Mouse (Mus musculus) Muller cell, postnatal 12 days (primary cell): ENCODE results near the gene Rhd.
"Not testable (repeated sequence)": the region's sequence is repeated elsewhere in the genome, so short reads cannot be mapped to it uniquely, and the experiment has no call there.

ENCODE experiments used
- DNase-seq: peaks from one replicate; pipeline ENCODE4 v3.0.0-alpha.2; 2015; ENCODE audit errors: inconsistent ontology term

Gene Rhd

GRCm38 (mm10) chr4:134863937-134864729 lies at the start of gene Rhd:
Gene Rhd (plus strand): TSS chr4:134864536.
- no peak for DNase-seq

- DNase-seq, result no peak
Measured at GRCm38 (mm10) chr4:134817706-134818105, 46.6 kb upstream of the Rhd start.

GRCm38 (mm10) chr4:134821061-134821460 lies 43.3 kb upstream of the Rhd start:
- no peak for DNase-seq

GRCm38 (mm10) chr4:134823560-134823959 lies 40.8 kb upstream of the Rhd start:
- DNase-seq, result no peak

- DNase-seq, result not testable (repeated sequence)
Measured at GRCm38 (mm10) chr4:134825864-134826263, 38.5 kb upstream of the Rhd start.

- DNase-seq, result no peak
Measured at GRCm38 (mm10) chr4:134826348-134826747, 38.0 kb upstream of the Rhd start.

- no peak for DNase-seq
Measured at GRCm38 (mm10) chr4:134827806-134828205, 36.5 kb upstream of the Rhd start.

- DNase-seq, result no peak
Measured at GRCm38 (mm10) chr4:134831934-134832333, 32.4 kb upstream of the Rhd start.

- DNase-seq, result no peak
Measured at GRCm38 (mm10) chr4:134835486-134835885, 28.9 kb upstream of the Rhd start.

- DNase-seq, result no peak
Measured at GRCm38 (mm10) chr4:134838221-134838620, 26.1 kb upstream of the Rhd start.

GRCm38 (mm10) chr4:134838706-134839105 lies 25.6 kb upstream of the Rhd start:
- not testable (repeated sequence) for DNase-seq

GRCm38 (mm10) chr4:134840231-134840630 lies 24.1 kb upstream of the Rhd start:
- no peak for DNase-seq

GRCm38 (mm10) chr4:134843566-134843965 lies 20.8 kb upstream of the Rhd start:
- DNase-seq, result no peak

GRCm38 (mm10) chr4:134847587-134847986 lies 16.7 kb upstream of the Rhd start:
- DNase-seq, result no peak

GRCm38 (mm10) chr4:134850551-134850950 lies 13.8 kb upstream of the Rhd start:
- DNase-seq, result no peak

GRCm38 (mm10) chr4:134851236-134851635 lies 13.1 kb upstream of the Rhd start:
- DNase-seq, result no peak

- DNase-seq, result peak; percentile 14
Measured at GRCm38 (mm10) chr4:134851876-134852275, 12.5 kb upstream of the Rhd start.

GRCm38 (mm10) chr4:134852438-134853255 lies 11.7 kb upstream of the Rhd start:
- DNase-seq, result peak; percentile 71

GRCm38 (mm10) chr4:134853259-134853636 lies 11.1 kb upstream of the Rhd start, which contains the start of gene Maco1:
Gene Maco1 (minus strand): TSS chr4:134853345.
- DNase-seq, result peak; percentile 99

- peak; percentile 97 for DNase-seq
Measured at GRCm38 (mm10) chr4:134853637-134854485, 10.5 kb upstream of the Rhd start.

- no peak for DNase-seq
Measured at GRCm38 (mm10) chr4:134855371-134855770, 9.0 kb upstream of the Rhd start.

- no peak for DNase-seq
Measured at GRCm38 (mm10) chr4:134856056-134856455, 8.3 kb upstream of the Rhd start.
